Mouse (Mus musculus) 416B (cell line): ENCODE results near the gene C77080.

Source experiments
- DNase-seq: peaks from one replicate; pipeline ENCODE4 v3.0.0; 2011; ENCODE audit warnings: low read depth

Gene C77080

GRCm38 (mm10) chr4:129218569-129219175 is 42.5 kb downstream of the C77080 start:
- no peak for DNase-seq

GRCm38 (mm10) chr4:129212486-129212885 is 48.7 kb downstream of the C77080 start:
- peak; percentile 64 for DNase-seq

- DNase-seq, result no peak
Observed at GRCm38 (mm10) chr4:129211461-129211860, 49.7 kb downstream of the C77080 start.

- peak; percentile 61 for DNase-seq
Observed at GRCm38 (mm10) chr4:129209504-129209903, 51.7 kb downstream of the C77080 start.

- no peak for DNase-seq
Observed at GRCm38 (mm10) chr4:129206792-129207191, 54.4 kb downstream of the C77080 start.

GRCm38 (mm10) chr4:129204655-129205054 is 56.5 kb downstream of the C77080 start:
- DNase-seq, result peak; percentile 50

- DNase-seq, result no peak
Observed at GRCm38 (mm10) chr4:129197514-129197913, 63.7 kb downstream of the C77080 start.

- no peak for DNase-seq
Observed at GRCm38 (mm10) chr4:129194280-129194679, 66.9 kb downstream of the C77080 start.

- DNase-seq, result no peak
Observed at GRCm38 (mm10) chr4:129191691-129192090, 69.5 kb downstream of the C77080 start.

- DNase-seq, result peak; percentile 56
Observed at GRCm38 (mm10) chr4:129190538-129190937, 70.7 kb downstream of the C77080 start.

- DNase-seq, result peak; percentile 99
Observed at GRCm38 (mm10) chr4:129189542-129190519, 71.4 kb downstream of the C77080 start, which contains the start of the genes S100pbp and Yars. Gene S100pbp, minus strand, starts transcription at chr4:129189727. Gene Yars, plus strand, starts transcription at chr4:129189760.

GRCm38 (mm10) chr4:129188803-129189541 is 72.2 kb downstream of the C77080 start:
- DNase-seq, result peak; percentile 29

GRCm38 (mm10) chr4:129188041-129188659 is 73.1 kb downstream of the C77080 start:
- DNase-seq, result no peak

- DNase-seq, result peak; percentile 56
Observed at GRCm38 (mm10) chr4:129179560-129179959, 81.6 kb downstream of the C77080 start.

GRCm38 (mm10) chr4:129172529-129172928 is 88.7 kb downstream of the C77080 start:
- DNase-seq, result peak; percentile 18
